Comparison of ENCODE assay signal across 15 mouse cellular contexts in genomic region chr6:126531306-126531705, GRCm38 (mm10). TPM values are rescaled to one million over a fixed set of nuclear protein-coding genes. Genes with fewer than 3 reads are reported as not detected.
"Had no signal": no experiment of that assay in that cellular context is flagged by ENCODE, and none has a peak within 500 bp of the region (broad histone marks: within the 10 kb centered on the region; RNA-seq: fewer than 3 reads in every experiment).

No protein-coding gene starts in this region.

- H3K4me1 ChIP-seq: liver, embryonic 13.5 days had no signal

- DNase-seq: kidney, postnatal 10 days; liver; liver, embryonic 13.5 days; liver, postnatal 0 days; right cerebral cortex, postnatal 14 days; thymus, adult 2 months; thymus, postnatal 25 days had no signal

- H3K9ac ChIP-seq: limb, embryonic 12.5 days; liver, embryonic 13.5 days; liver, postnatal 0 days; lung, embryonic 15.5 days; midbrain, embryonic 15.5 days; neural tube, embryonic 12.5 days; stomach, embryonic 15.5 days had no signal

- H3K36me3 ChIP-seq: limb, embryonic 12.5 days; liver, embryonic 13.5 days; lung, embryonic 15.5 days; midbrain, embryonic 15.5 days; neural tube, embryonic 12.5 days; stomach, embryonic 15.5 days had no signal

- H3K27ac ChIP-seq: limb, embryonic 12.5 days; liver, embryonic 13.5 days; lung, embryonic 15.5 days; midbrain, embryonic 15.5 days; neural tube, embryonic 12.5 days; stomach, embryonic 15.5 days had no signal

- H3K4me2 ChIP-seq: limb, embryonic 12.5 days; liver, embryonic 13.5 days; lung, embryonic 15.5 days; midbrain, embryonic 15.5 days; neural tube, embryonic 12.5 days; stomach, embryonic 15.5 days had no signal

- H3K9me3 ChIP-seq: limb, embryonic 12.5 days; liver, embryonic 13.5 days; lung, embryonic 15.5 days; midbrain, embryonic 15.5 days; neural tube, embryonic 12.5 days; stomach, embryonic 15.5 days had no signal

- H3K4me3 ChIP-seq: limb, embryonic 12.5 days; liver, embryonic 13.5 days; lung, embryonic 15.5 days; midbrain, embryonic 15.5 days; neural tube, embryonic 12.5 days; stomach, embryonic 15.5 days had no signal

- ATAC-seq: liver, postnatal 0 days; midbrain, embryonic 15.5 days had no signal

RNA-seq across cellular contexts. Expression of gene Kcna5, which starts 3.9 kb away (rescaled TPM):
- total RNA-seq: megakaryocyte progenitor cell, adult 5-6 weeks; monocyte, adult 5-6 weeks; neutrophil, adult 5-6 weeks had no signal
